Mouse (Mus musculus) heart, postnatal 0 days (tissue): ENCODE measurements around the gene Slc25a33.

Experiments
- CTCF ChIP-seq: IDR thresholded peaks from 2 replicates; pipeline ENCODE4 v1.5.1; 2016; ENCODE audit warnings: antibody characterized with exemption, control low read depth, low read depth
- EP300 ChIP-seq: IDR thresholded peaks from 2 replicates; pipeline ENCODE4 v1.6.1; 2016; ENCODE audit warnings: antibody characterized with exemption, low read depth

GRCm38 (mm10) chr4:149719686-149720085 is 54.4 kb downstream of the Slc25a33 start:
- TF ChIP-seq CTCF: peak; percentile 49
- TF ChIP-seq EP300: no peak
